Mouse (Mus musculus) neural tube, embryonic 14.5 days (tissue): ENCODE measurements at regions not wholly inside any gene's neighbourhood (a gene's known extent, or its start where the extent isn't known, plus 50 kb on each side); places are given as distances from the start of the nearest gene placed in this dataset.

Experiments used
- ATAC-seq: fragments of 200-750 bp; cut with Nextera tagmentation; 2 replicates; pipeline ENCODE4 v1.8.0; 2017; ENCODE audit warnings: low read depth, mild to moderate bottlenecking, moderate TSS enrichment, moderate library complexity
- H3K27ac ChIP-seq: fragments of 300-500 bp; sonication (generic); 2 replicates; pipeline ENCODE4 v1.5.1; 2014; ENCODE audit warnings: low read depth, mild to moderate bottlenecking, control low read depth, low read length, moderate library complexity, mixed read lengths
- H3K27me3 ChIP-seq: fragments of 300-500 bp; sonication (generic); 2 replicates; pipeline ENCODE4 v1.6.1; 2014; ENCODE audit warnings: low read length; ENCODE audit not compliant: control insufficient read depth, insufficient read depth
- H3K36me3 ChIP-seq: fragments of 300-500 bp; sonication (generic); 2 replicates; pipeline ENCODE4 v1.6.1; 2014; ENCODE audit warnings: low read length, mixed read lengths; ENCODE audit not compliant: control insufficient read depth, insufficient read depth
- H3K4me1 ChIP-seq: fragments of 300-500 bp; sonication (generic); 2 replicates; pipeline ENCODE4 v1.6.1; 2014; ENCODE audit warnings: low read length; ENCODE audit not compliant: control insufficient read depth, insufficient read depth
- H3K4me2 ChIP-seq: fragments of 300-500 bp; sonication (generic); 2 replicates; pipeline ENCODE4 v1.6.1; 2014; ENCODE audit warnings: mild to moderate bottlenecking, low read depth, low read length, control low read depth
- H3K4me3 ChIP-seq: fragments of 300-500 bp; sonication (generic); 2 replicates; pipeline ENCODE4 v1.5.1; 2014; ENCODE audit warnings: low read depth, low read length, control low read depth, mixed read lengths
- H3K9ac ChIP-seq: fragments of 300-500 bp; sonication (generic); replicated peaks from 2 replicates; pipeline ENCODE4 v1.6.1; 2014; ENCODE audit warnings: low read depth, mild to moderate bottlenecking, control low read depth, low read length, mixed read lengths
- H3K9me3 ChIP-seq: fragments of 300-500 bp; sonication (generic); 2 replicates; pipeline ENCODE4 v1.6.1; 2016; ENCODE audit warnings: low read length; ENCODE audit not compliant: control insufficient read depth
- WGBS: fragments of 180-500 bp; shearing (Covaris S2); extraction: QIAGEN DNeasy Blood & Tissue Kit; methylation state at CpG from one replicate; pipeline ENCODE4 v1.1.7; 2014; 5-methylcytosine and 5-hydroxymethylcytosine counted together

DNA sequence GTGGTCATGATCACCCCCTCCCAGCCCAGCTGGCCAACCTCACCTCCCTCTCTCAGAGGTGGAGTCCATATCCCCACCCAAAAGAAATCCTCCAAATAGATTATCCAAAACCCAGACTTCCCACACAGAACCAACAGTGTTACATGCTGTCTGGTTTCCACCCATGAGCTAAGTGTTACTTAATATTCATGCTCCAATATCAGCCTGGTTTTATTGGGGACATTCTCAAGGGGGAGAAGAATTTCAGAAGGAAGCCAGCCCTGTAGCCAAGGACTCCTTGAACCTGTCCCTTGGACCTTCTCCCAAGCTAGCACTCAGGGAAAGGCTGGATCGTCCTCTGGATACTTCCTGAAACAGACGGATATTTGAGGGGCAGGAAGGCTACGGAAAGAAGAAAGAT is 268.6 kb downstream of the Tle3 start:
- no peaks in the 10 kb centered on the region for H3K27me3 ChIP-seq
- no peaks in the 10 kb centered on the region for H3K9me3 ChIP-seq
- no peak for ATAC-seq
- no peak overlapping the region for H3K27ac ChIP-seq
- no peak overlapping the region for H3K4me3 ChIP-seq
- H3K4me2 ChIP-seq, result no peak overlapping the region
- no peaks in the 10 kb centered on the region for H3K36me3 ChIP-seq
- H3K4me1 ChIP-seq, result peaks cover 5% of the 10 kb centered on the region; the same call in 1 of the 2 replicates
- no peak overlapping the region for H3K9ac ChIP-seq
- WGBS, result 97% methylated on average over 3 of the region's 3 CpGs

GRCm38 (mm10) chr9:61638908-61639307 is 266.7 kb downstream of the Tle3 start:
- 0 out of 2 replicates have a peak, but pooled peaks cover 3% of the 10 kb centered on the region for H3K4me1 ChIP-seq
- no peak overlapping the region for H3K27ac ChIP-seq
- no peak overlapping the region for H3K4me2 ChIP-seq
- no peak for ATAC-seq
- no peaks in the 10 kb centered on the region for H3K9me3 ChIP-seq
- 93% methylated on average over 11 of the region's 11 CpGs for WGBS
- no peak overlapping the region for H3K9ac ChIP-seq
- H3K36me3 ChIP-seq, result no peaks in the 10 kb centered on the region
- H3K4me3 ChIP-seq, result no peak overlapping the region
- no peaks in the 10 kb centered on the region for H3K27me3 ChIP-seq

- ATAC-seq, result peak; percentile 65; the same call in 1 of the 2 replicates
- WGBS, result 48% methylated on average over 9 of the region's 9 CpGs
These were observed 261.8 kb downstream of the Tle3 start for GRCm38 (mm10) chr9:61633936-61634335.

GRCm38 (mm10) chr9:61632602-61633001 is 260.4 kb downstream of the Tle3 start:
- H3K27me3 ChIP-seq, result no peaks in the 10 kb centered on the region
- H3K9ac ChIP-seq, result no peak overlapping the region
- H3K36me3 ChIP-seq, result no peaks in the 10 kb centered on the region
- no peak overlapping the region for H3K27ac ChIP-seq
- H3K4me1 ChIP-seq, result 0 out of 2 replicates have a peak, but pooled peaks cover 3% of the 10 kb centered on the region
- no peak overlapping the region for H3K4me2 ChIP-seq
- H3K4me3 ChIP-seq, result no peak overlapping the region
- no peak for ATAC-seq
- H3K9me3 ChIP-seq, result no peaks in the 10 kb centered on the region
- WGBS, result 94% methylated on average over 3 of the region's 3 CpGs

More at GRCm38 (mm10) chr9:61633936-61634335, 261.8 kb downstream of the Tle3 start:
- Histone ChIP-seq H3K9me3 (no peaks in the 10 kb centered on the region), H3K36me3 (no peaks in the 10 kb centered on the region), H3K4me1 (0 out of 2 replicates have a peak, but pooled peaks cover 3% of the 10 kb centered on the region), H3K9ac (no peak overlapping the region), H3K27me3 (no peaks in the 10 kb centered on the region), H3K4me2 (no peak overlapping the region), H3K4me3 (no peak overlapping the region), H3K27ac (no peak overlapping the region)

DNA sequence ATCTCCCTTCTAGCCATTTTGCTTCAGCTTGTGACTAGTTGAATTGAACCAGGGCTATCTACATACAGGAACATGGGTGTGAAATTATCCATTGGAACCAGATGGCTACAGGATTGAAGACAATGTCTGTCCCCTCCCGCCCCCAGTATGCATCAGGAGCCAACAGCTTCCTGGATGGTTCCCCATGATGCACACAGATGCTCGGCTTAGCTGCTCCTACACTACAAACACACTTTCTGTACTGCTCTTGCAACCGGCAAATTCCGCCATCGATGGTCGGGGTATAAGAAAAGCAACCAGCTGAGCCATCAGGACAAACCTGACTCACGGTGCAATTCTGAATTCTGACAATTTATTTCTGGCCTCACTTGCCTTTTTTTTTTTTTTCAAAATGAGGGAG is 258.9 kb downstream of the Tle3 start:
- Histone ChIP-seq H3K4me1 (0 out of 2 replicates have a peak, but pooled peaks cover 3% of the 10 kb centered on the region), H3K36me3 (no peaks in the 10 kb centered on the region), H3K27ac (no peak overlapping the region), H3K4me3 (no peak overlapping the region), H3K9me3 (no peaks in the 10 kb centered on the region), H3K9ac (no peak overlapping the region), H3K27me3 (no peaks in the 10 kb centered on the region), H3K4me2 (no peak overlapping the region)
- no peak for ATAC-seq
- WGBS, result 66% methylated on average over 7 of the region's 7 CpGs

GRCm38 (mm10) chr9:61627801-61628574 is 255.8 kb downstream of the Tle3 start:
- Histone ChIP-seq H3K4me1 (peaks cover 2% of the 10 kb centered on the region; the same call in 1 of the 2 replicates), H3K4me2 (no peak overlapping the region), H3K9me3 (no peaks in the 10 kb centered on the region), H3K9ac (no peak overlapping the region), H3K36me3 (no peaks in the 10 kb centered on the region), H3K4me3 (no peak overlapping the region), H3K27me3 (no peaks in the 10 kb centered on the region), H3K27ac (no peak overlapping the region)
- no peak for ATAC-seq
- 85% methylated on average over 6 of the region's 6 CpGs for WGBS

- H3K4me2 ChIP-seq, result no peak overlapping the region
- H3K4me1 ChIP-seq, result peaks cover 10% of the 10 kb centered on the region
- no peaks in the 10 kb centered on the region for H3K27me3 ChIP-seq
- peak; percentile 74; the same call in 1 of the 2 replicates for ATAC-seq
- no peaks in the 10 kb centered on the region for H3K9me3 ChIP-seq
- no peak overlapping the region for H3K4me3 ChIP-seq
- H3K9ac ChIP-seq, result no peak overlapping the region
- WGBS, result 16% methylated on average over 7 of the region's 7 CpGs
- no peak overlapping the region for H3K27ac ChIP-seq
- H3K36me3 ChIP-seq, result no peaks in the 10 kb centered on the region
These were observed 250.8 kb downstream of the Tle3 start for GRCm38 (mm10) chr9:61622933-61623332.

- no peak overlapping the region for H3K4me3 ChIP-seq
- H3K27me3 ChIP-seq, result no peaks in the 10 kb centered on the region
- no peaks in the 10 kb centered on the region for H3K9me3 ChIP-seq
- H3K27ac ChIP-seq, result no peak overlapping the region
- no peaks in the 10 kb centered on the region for H3K36me3 ChIP-seq
- peaks cover 10% of the 10 kb centered on the region for H3K4me1 ChIP-seq
- 77% methylated on average over 5 of the region's 5 CpGs for WGBS
- H3K4me2 ChIP-seq, result no peak overlapping the region
- no peak for ATAC-seq
- no peak overlapping the region for H3K9ac ChIP-seq
These were observed 249.8 kb downstream of the Tle3 start for GRCm38 (mm10) chr9:61621939-61622338.

GRCm38 (mm10) chr9:61620786-61621185 is 248.6 kb downstream of the Tle3 start:
- Histone ChIP-seq H3K4me3 (no peak overlapping the region), H3K27me3 (no peaks in the 10 kb centered on the region), H3K36me3 (no peaks in the 10 kb centered on the region), H3K4me2 (no peak overlapping the region), H3K9me3 (no peaks in the 10 kb centered on the region), H3K27ac (no peak overlapping the region), H3K4me1 (peaks cover 10% of the 10 kb centered on the region), H3K9ac (no peak overlapping the region)
- 60% methylated on average over 2 of the region's 2 CpGs for WGBS
- no peak for ATAC-seq
